Mouse (Mus musculus): ENCODE results near the gene A930018P22Rik. TPM values are rescaled to one million over a fixed set of nuclear protein-coding genes. Genes with fewer than 3 reads are reported as not detected.

Gene A930018P22Rik
- total and polyA plus RNA-seq, 3 experiments: not detected

GRCm38 (mm10) chr2:104145983-104146382 is 23.4 kb downstream of the A930018P22Rik start:
- no peak overlapping the region for H3K9ac ChIP-seq (ENCODE audit: insufficient read depth, low read depth)
- DNase-seq (ENCODE audit: extremely low read depth): peak; percentile 93
- TF ChIP-seq RCOR1 (conservative IDR thresholded peaks at IDR 0.05; ENCODE audit: low read depth, low read length) (no peak), ZNF384 (IDR thresholded peaks at IDR 0.05; ENCODE audit: low read depth, low read length) (no peak), PAX5 (IDR thresholded peaks at IDR 0.05; ENCODE audit: low read length) (no peak), TBP (conservative IDR thresholded peaks at IDR 0.05; ENCODE audit: low read depth, low read length) (no peak), NRF1 (IDR thresholded peaks at IDR 0.05; ENCODE audit: low read depth, low read length) (no peak), USF2 (conservative IDR thresholded peaks at IDR 0.05; ENCODE audit: low read depth, low read length) (no peak), MXI1 (IDR thresholded peaks at IDR 0.05; ENCODE audit: low read depth, low read length) (peak; percentile 83; the same call in 1 of the 2 replicates), UBTF (IDR thresholded peaks at IDR 0.05; ENCODE audit: low read depth, low read length) (no peak), IRF4 (IDR thresholded peaks at IDR 0.05; ENCODE audit: low read depth, low read length) (0 out of 2 replicates have a peak, but pooled peaks have one; percentile 13), MAZ (IDR thresholded peaks at IDR 0.05; ENCODE audit: low read depth, low read length) (no peak), KAT2A (IDR thresholded peaks at IDR 0.05; ENCODE audit: insufficient replicate concordance, low read length) (no peak), MEF2A (IDR thresholded peaks at IDR 0.05; ENCODE audit: borderline replicate concordance, low read depth, low read length) (no peak), MYC (IDR thresholded peaks at IDR 0.05; ENCODE audit: low read depth, low read length) (no peak; the same call in 1 of the 2 replicates), ZKSCAN1 (IDR thresholded peaks at IDR 0.05; ENCODE audit: borderline replicate concordance, low read depth, low read length) (no peak), SMC3 (IDR thresholded peaks at IDR 0.05; ENCODE audit: low read depth, low read length) (no peak), USF1 (IDR thresholded peaks at IDR 0.05; ENCODE audit: low read depth, low read length) (no peak), ELF1 (IDR thresholded peaks at IDR 0.05; ENCODE audit: low read depth, low read length) (no peak), JUND (conservative IDR thresholded peaks at IDR 0.05; ENCODE audit: low read depth, low read length) (peak; percentile 73), NELFE (IDR thresholded peaks at IDR 0.05; ENCODE audit: low read depth, low read length) (no peak), CHD2 (IDR thresholded peaks at IDR 0.05; ENCODE audit: low read length) (no peak), EP300 (IDR thresholded peaks at IDR 0.05; ENCODE audit: low read length) (peak; percentile 27; the same call in 1 of the 2 replicates), CTCF (conservative IDR thresholded peaks at IDR 0.05 in 1 of 2, IDR thresholded peaks at IDR 0.05 in 1 of 2; ENCODE audit: low read depth in 2 of 2, low read length in 2 of 2) (peak in 1 of 2 experiments; percentile 41; a peak in 2 of 4 replicates), ZMIZ1 (IDR thresholded peaks at IDR 0.05; ENCODE audit: low read depth, low read length) (no peak), ZC3H11A (IDR thresholded peaks at IDR 0.05; ENCODE audit: low read depth, low read length) (no peak), MAFK (IDR thresholded peaks at IDR 0.05; ENCODE audit: insufficient replicate concordance, low read length) (peak; percentile 99), BHLHE40 (IDR thresholded peaks at IDR 0.05; ENCODE audit: low read depth, low read length) (0 out of 2 replicates have a peak, but pooled peaks have one; percentile 14), RAD21 (IDR thresholded peaks at IDR 0.05; ENCODE audit: low read depth, low read length) (no peak; the same call in 1 of the 2 replicates), CHD1 (IDR thresholded peaks at IDR 0.05; ENCODE audit: low read depth, low read length) (no peak), HCFC1 (IDR thresholded peaks at IDR 0.05; ENCODE audit: low read depth, low read length) (peak; percentile 26; the same call in 1 of the 2 replicates), MAX (IDR thresholded peaks at IDR 0.05; ENCODE audit: low read length) (peak; percentile 36; the same call in 1 of the 2 replicates), JUN (IDR thresholded peaks at IDR 0.05; ENCODE audit: insufficient read depth, low read depth, low read length) (peak; percentile 62; the same call in 1 of the 2 replicates), GABPA (IDR thresholded peaks at IDR 0.05; ENCODE audit: insufficient replicate concordance, low read depth, low read length) (no peak), POLR2AphosphoS2 (IDR thresholded peaks at IDR 0.05; ENCODE audit: low read depth, low read length) (no peak), E2F4 (IDR thresholded peaks at IDR 0.05; ENCODE audit: insufficient replicate concordance, low read depth, low read length) (no peak), ETS1 (conservative IDR thresholded peaks at IDR 0.05; ENCODE audit: low read depth, low read length) (peak; percentile 90), SIN3A (IDR thresholded peaks at IDR 0.05; ENCODE audit: low read length) (peak; percentile 51), POLR2A (IDR thresholded peaks at IDR 0.05; ENCODE audit: low read depth, low read length) (no peak), TCF12 (IDR thresholded peaks at IDR 0.05; ENCODE audit: low read depth, low read length) (no peak)
- no peak overlapping the region for H3K27ac ChIP-seq (ENCODE audit: insufficient read depth, low read depth)
- H3K9me3 ChIP-seq (replicated peaks; ENCODE audit: low read length): no peaks in the 10 kb centered on the region
- no peaks in the 10 kb centered on the region for H3K36me3 ChIP-seq (replicated peaks in 1 of 2; ENCODE audit: control insufficient read depth in 1 of 2, insufficient read depth in 1 of 2, low read length in 1 of 2)
- in situ Hi-C loops (cut with MboI; ENCODE audit: low pct_ligation_motif_present, low pct_unique_long_range_greater_than_20kb, low sequenced_read_pairs): loop anchor here (25.0 kb wide), 1 partner anchor 166 kb away; no protein-coding TSS in a partner anchor
- H3K4me3 ChIP-seq (replicated peaks in 1 of 3; ENCODE audit: low read depth in 2 of 3, low read length in 2 of 3, poor library complexity in 1 of 3): no peak overlapping the region
- H3K27me3 ChIP-seq (replicated peaks): no peaks in the 10 kb centered on the region
- no peaks in the 10 kb centered on the region for H3K79me2 ChIP-seq (replicated peaks; ENCODE audit: control insufficient read depth, extremely low read depth, insufficient read depth, poor library complexity, severe bottlenecking)
- dilution Hi-C loops (cut with MboI; ENCODE audit: extremely low pct_ligation_motif_present, extremely low pct_unique_long_range_greater_than_20kb, low sequenced_read_pairs): no loop called here
- H3K4me2 ChIP-seq (ENCODE audit: insufficient read depth, low read depth, poor library complexity, severe bottlenecking): no peak overlapping the region
- H3K4me1 ChIP-seq (ENCODE audit: control insufficient read depth in 1 of 2, insufficient read depth in 2 of 2): peaks cover 9 to 40% of the 10 kb centered on the region in 2 experiments
